Mouse (Mus musculus) olfactory bulb, adult 2 months (tissue): ENCODE results near the gene Stat2.

Experiments
- CTCF ChIP-seq: fragments of 200-500 bp; IDR thresholded peaks from 2 replicates; pipeline ENCODE4 v1.5.1; 2012; ENCODE audit warnings: low read depth, mild to moderate bottlenecking, low read length, moderate library complexity; ENCODE audit not compliant: insufficient read depth
- POLR2A ChIP-seq: fragments of 200-500 bp; IDR thresholded peaks from 2 replicates; pipeline ENCODE4 v1.6.1; 2012; ENCODE audit warnings: mild to moderate bottlenecking, low read depth, low read length, moderate library complexity; ENCODE audit not compliant: insufficient read depth

DNA sequence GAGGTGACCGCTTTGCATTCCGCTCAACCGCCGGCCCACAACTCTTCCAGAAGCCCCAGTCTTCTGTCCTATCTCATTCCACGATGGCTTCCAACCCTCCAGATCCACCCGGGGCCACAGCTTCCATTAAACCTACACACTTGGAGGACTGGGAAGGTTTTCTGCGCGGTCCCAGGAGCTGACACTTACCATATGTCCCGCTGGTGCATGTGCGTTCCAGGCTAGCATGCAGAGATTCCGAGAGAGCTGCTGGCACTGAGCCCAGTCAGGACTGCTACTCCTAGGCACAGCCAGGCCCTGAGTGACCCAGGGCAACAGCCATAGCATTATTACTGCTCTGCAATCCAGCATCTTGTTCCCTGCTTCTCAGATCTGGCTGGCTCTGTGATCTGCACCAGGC, 27.3 kb downstream of the Stat2 start:
- TF ChIP-seq CTCF (no peak), POLR2A (no peak)
